Mouse (Mus musculus): Measurements from ENCODE around the gene Prkaca. TPM values are rescaled to one million over a fixed set of nuclear protein-coding genes. Genes with fewer than 3 reads are reported as not detected.

Gene Prkaca
- polyA plus RNA-seq, 1 experiment: 81.8 TPM

DNA sequence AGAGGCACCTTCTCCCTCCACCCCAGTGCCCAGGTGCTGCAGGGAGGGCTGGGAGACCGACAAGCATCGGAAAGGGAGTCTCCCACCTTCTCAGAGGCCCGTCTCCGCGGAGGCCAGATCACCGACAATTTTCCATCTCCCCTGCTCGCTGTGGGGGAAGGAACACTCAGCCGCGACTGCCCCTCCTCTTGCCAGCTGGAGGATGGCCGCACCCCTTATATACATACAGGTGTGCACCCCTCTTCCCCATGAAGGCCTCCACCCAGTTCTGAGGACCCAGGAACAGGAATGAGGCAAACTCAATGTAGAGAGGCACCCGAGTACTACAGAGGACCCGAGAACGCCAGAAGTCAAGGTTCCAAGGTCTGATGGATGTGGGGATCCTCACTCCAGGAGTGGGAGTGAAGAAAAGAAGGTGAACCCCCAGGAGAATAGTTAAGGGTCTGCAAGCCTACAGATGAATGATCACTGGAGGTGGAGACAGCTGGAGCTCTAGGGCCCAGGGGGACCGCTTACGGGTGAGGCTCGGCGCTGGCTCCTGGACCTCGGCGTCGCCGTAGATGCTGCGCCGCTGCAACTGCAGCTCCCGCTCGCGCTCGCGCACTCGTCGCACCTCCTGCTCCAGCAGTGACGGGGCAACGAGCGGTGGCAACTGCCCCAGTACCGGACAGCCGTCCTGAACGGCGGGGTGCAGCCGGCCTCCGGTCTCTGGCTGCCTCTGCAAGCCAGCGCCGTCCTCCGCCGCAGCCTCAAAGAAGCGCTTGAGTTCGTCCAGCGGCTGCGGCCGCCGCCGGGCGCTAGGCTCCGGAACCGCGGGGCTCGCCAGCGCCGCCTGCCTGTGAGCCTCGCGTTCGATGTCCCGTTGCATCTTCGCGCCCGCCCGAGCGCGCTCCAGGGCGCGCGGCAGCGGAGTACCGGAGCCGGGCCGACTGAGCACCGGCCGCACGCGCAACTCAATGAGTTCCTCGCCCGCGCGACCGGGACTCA is 38.1 kb downstream of the Prkaca start:
- Histone ChIP-seq H3K4me3 (ENCODE audit: insufficient read depth, low read length) (peak overlapping the region; percentile 55), H3K4me1 (ENCODE audit: control insufficient read depth, insufficient read depth, low read length) (peaks cover 9% of the 10 kb centered on the region), H3K27ac (ENCODE audit: insufficient read depth, low read depth, low read length) (no peak overlapping the region)
- TF ChIP-seq CTCF (IDR thresholded peaks at IDR 0.05; ENCODE audit: low read depth, low read length): no peak
- TF ChIP-seq POLR2A (IDR thresholded peaks at IDR 0.05; ENCODE audit: borderline replicate concordance, low read depth, low read length): no peak

DNA sequence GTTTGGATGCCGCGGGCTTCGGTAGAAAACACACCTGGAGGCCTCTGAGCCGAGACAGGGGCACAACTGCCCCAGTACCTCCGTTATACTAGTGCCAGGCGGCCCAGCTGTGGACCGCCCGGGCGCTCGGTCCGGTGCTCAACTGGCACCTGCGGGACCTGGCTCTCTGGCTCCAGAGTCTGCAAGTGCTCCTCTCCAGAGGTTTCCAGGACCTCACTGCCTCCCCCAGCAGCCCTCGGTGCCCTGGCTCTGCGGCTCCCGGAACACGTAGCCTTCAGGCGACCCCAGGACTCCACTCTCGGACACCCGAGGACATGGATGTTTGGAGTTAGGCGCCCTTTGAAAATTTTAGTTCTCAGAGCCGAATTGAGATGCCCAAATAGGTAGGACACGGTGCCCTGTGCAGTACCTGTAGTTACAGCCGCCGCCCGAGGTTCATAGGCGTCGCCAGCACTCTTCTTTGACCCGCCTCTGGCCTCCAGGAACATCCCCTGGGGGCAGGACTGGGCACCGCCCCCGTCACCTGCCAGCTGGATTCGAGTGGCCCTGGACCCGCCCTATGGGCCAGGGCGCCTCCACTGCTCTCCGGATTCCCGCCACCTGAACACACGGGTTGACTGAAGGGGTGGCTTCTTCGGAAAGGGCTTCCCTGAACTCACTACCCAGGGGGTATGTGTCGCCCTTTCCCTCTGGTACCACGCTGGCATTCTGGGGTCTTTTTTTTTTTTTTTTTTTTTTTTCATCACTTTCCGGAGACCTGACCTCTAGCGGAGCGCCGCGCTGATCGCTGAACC is 39.1 kb downstream of the Prkaca start, which contains the start of gene 2210011C24Rik:
Gene 2210011C24Rik (minus strand): TSS at position 467 of the 794 bp plus-strand sequence.
- Histone ChIP-seq H3K4me3 (ENCODE audit: insufficient read depth, low read length) (peak within 1 kb of the TSS; percentile 55), H3K27ac (ENCODE audit: insufficient read depth, low read depth, low read length) (no peak within 1 kb of the TSS)
- TF ChIP-seq CTCF (IDR thresholded peaks at IDR 0.05; ENCODE audit: low read depth, low read length): no peak
- TF ChIP-seq POLR2A (IDR thresholded peaks at IDR 0.05; ENCODE audit: borderline replicate concordance, low read depth, low read length): no peak

DNA sequence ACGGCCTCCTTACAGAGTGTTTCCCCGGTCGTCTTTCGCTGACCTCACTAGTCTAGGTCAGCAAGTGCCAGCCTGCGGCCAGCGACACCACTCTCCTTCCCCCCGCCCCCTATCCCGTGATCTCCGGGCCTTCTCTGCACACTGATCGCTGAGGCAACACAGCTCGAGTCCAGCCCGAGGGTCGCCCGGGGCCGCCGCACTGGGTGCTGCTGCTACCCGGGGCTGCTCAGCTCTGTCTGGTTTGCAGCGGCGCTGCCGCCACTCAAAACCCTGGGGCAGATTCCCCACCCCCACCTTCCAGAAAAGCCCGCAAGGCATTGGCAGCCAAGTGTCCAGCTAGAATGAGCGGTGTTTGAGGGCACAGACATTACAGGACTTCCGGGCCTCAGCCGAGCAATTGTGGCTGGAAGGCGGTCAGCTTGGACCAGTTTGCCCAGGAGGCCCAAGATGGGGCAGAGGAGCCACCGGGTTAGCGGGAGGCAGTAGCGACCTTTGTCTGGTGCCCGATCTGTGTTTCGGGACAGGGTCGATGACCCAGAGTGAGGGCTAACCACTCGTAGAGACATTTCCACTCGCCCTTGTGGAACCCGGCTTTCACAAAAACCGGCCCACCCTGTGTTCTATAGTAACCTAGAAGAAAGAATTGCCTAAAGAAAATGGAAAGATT is 39.8 kb downstream of the Prkaca start:
- Histone ChIP-seq H3K4me3 (ENCODE audit: insufficient read depth, low read length) (peak overlapping the region; percentile 55; the same call in 1 of the 2 replicates), H3K4me1 (ENCODE audit: control insufficient read depth, insufficient read depth, low read length) (peaks cover 7% of the 10 kb centered on the region), H3K27ac (ENCODE audit: insufficient read depth, low read depth, low read length) (no peak overlapping the region)
- TF ChIP-seq CTCF (IDR thresholded peaks at IDR 0.05; ENCODE audit: low read depth, low read length) (no peak), POLR2A (IDR thresholded peaks at IDR 0.05; ENCODE audit: borderline replicate concordance, low read depth, low read length) (no peak)

More for the DNA sequence above, 39.1 kb downstream of the Prkaca start, which contains the start of gene 2210011C24Rik:
- H3K4me1 ChIP-seq (ENCODE audit: control insufficient read depth, insufficient read depth, low read length): peaks cover 7% of the 10 kb centered on the region

DNA sequence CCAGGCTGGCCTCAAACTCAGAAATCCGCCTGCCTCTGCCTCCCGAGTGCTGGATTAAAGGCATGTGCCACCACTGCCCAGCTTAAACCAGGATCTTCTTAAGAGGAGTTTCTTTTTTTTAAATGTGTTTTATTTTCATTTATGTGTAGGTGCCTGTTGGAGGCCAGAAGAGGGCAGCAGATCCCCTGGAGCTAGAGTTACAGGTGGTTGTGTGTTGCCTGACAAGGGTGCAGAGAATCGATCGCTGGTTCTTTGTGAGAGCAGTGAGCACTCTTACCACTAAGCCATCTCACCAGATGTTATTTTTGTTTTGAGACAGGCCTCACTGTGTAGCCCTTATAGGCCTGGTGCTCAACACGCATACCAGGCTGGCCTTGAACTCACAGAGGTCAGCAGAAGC is 43.0 kb downstream of the Prkaca start:
- no peak overlapping the region for H3K4me3 ChIP-seq (ENCODE audit: insufficient read depth, low read length)
- H3K4me1 ChIP-seq (ENCODE audit: control insufficient read depth, insufficient read depth, low read length): peaks cover 7% of the 10 kb centered on the region
- TF ChIP-seq POLR2A (IDR thresholded peaks at IDR 0.05; ENCODE audit: borderline replicate concordance, low read depth, low read length) (no peak), CTCF (IDR thresholded peaks at IDR 0.05; ENCODE audit: low read depth, low read length) (no peak)
- no peak overlapping the region for H3K27ac ChIP-seq (ENCODE audit: insufficient read depth, low read depth, low read length)

DNA sequence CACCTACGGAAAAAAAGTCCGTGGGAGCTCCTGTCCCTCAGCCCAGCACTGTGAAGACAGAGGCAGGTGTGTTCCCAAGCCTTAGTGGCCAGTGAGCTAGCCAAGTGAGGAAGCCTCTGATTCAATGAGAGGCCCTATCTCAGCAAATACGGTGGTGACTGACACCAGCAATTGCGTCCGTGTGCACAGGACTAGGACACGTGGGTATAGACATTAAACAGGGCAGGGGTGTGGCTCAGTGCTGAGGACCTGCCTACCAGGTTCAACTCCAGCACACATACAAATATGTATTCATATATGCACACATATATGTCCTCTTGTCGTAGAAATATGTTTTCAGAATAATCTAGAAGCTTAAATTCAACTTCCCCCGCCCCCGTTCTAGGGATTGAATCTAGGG is 46.9 kb downstream of the Prkaca start:
- TF ChIP-seq POLR2A (IDR thresholded peaks at IDR 0.05; ENCODE audit: borderline replicate concordance, low read depth, low read length): no peak
- no peak for TF ChIP-seq CTCF (IDR thresholded peaks at IDR 0.05; ENCODE audit: low read depth, low read length)
- Histone ChIP-seq H3K4me3 (ENCODE audit: insufficient read depth, low read length) (no peak overlapping the region), H3K4me1 (ENCODE audit: control insufficient read depth, insufficient read depth, low read length) (peaks cover 4% of the 10 kb centered on the region; the same call in 1 of the 2 replicates), H3K27ac (ENCODE audit: insufficient read depth, low read depth, low read length) (no peak overlapping the region)

DNA sequence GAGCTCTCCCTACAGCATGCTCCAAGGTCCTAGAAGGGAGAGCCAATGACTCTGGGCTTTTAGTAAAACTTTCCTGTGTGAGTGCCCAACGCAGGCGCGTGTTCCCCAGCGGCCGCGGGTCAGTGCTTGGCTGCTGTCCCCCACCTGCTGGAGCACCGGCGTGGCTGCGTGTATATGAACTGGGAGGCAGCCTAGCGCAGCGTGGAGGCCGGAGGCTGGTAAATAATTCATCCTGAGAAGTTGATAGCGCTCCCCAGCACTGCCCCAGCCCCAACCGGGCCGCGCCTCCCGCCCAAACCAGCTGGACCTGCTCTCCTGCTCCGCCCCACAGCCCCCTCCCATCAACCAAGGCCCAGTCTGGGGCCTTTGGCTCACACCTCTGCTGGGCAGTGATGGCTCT is 48.3 kb downstream of the Prkaca start, which contains the start of gene Palm3:
Gene Palm3 (plus strand): TSS at position 376 of the 400 bp plus-strand sequence.
- Histone ChIP-seq H3K4me1 (ENCODE audit: control insufficient read depth, insufficient read depth, low read length) (peaks cover 4% of the 10 kb centered on the region; the same call in 1 of the 2 replicates), H3K4me3 (ENCODE audit: insufficient read depth, low read length) (no peak within 1 kb of the TSS)

DNA sequence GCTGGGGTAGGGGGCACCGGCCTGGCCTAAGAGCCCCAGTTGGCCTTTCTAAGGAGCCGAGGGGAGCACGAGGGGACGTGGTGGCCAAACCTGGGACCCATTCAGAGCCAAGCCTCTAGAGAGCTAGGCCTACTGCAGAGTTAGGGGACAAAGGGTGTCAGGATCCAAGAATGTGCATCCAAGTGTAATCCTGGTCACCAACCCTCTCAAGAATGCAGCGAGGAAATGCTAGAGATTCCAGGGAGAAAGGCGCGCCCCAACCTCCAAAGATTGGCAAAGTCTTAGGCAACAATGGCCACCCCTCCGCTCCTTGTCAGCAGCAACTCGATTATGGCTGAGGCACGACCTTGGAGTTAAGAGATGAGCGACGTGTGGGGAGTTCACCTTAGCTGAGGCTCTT is 48.8 kb downstream of the Prkaca start:
- H3K4me1 ChIP-seq (ENCODE audit: control insufficient read depth, insufficient read depth, low read length): peaks cover 4% of the 10 kb centered on the region; the same call in 1 of the 2 replicates
- H3K4me3 ChIP-seq (ENCODE audit: insufficient read depth, low read length): no peak overlapping the region
- H3K27ac ChIP-seq (ENCODE audit: insufficient read depth, low read depth, low read length): no peak overlapping the region
- TF ChIP-seq CTCF (IDR thresholded peaks at IDR 0.05; ENCODE audit: low read depth, low read length) (no peak), POLR2A (IDR thresholded peaks at IDR 0.05; ENCODE audit: borderline replicate concordance, low read depth, low read length) (no peak)

More for the DNA sequence above, 48.3 kb downstream of the Prkaca start, which contains the start of gene Palm3:
- no peak for TF ChIP-seq POLR2A (IDR thresholded peaks at IDR 0.05; ENCODE audit: borderline replicate concordance, low read depth, low read length)
- no peak for TF ChIP-seq CTCF (IDR thresholded peaks at IDR 0.05; ENCODE audit: low read depth, low read length)
- H3K27ac ChIP-seq (ENCODE audit: insufficient read depth, low read depth, low read length): no peak within 1 kb of the TSS

DNA sequence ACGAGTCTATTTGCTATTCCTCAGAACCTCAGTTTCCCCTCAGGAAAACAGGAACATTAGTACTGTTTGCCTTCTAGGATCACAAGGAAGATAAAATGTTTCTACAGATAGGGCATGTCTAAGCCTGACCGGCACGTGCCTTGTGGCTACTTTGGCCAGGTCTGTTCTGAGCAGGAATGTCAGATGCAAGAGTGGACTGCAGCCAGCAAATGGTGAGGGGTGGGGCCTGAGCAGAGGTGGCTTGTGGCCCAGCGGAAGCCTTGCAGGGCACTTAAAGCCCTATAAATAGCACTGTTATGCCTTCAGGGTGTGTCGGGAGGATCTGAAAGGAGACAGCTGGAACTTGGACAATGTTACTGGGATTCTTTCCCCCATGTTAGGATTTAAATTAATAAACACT is 50.3 kb downstream of the Prkaca start:
- Histone ChIP-seq H3K27ac (ENCODE audit: insufficient read depth, low read depth, low read length) (no peak overlapping the region), H3K4me3 (ENCODE audit: insufficient read depth, low read length) (no peak overlapping the region), H3K4me1 (ENCODE audit: control insufficient read depth, insufficient read depth, low read length) (peaks cover 4% of the 10 kb centered on the region; the same call in 1 of the 2 replicates)
- TF ChIP-seq CTCF (IDR thresholded peaks at IDR 0.05; ENCODE audit: low read depth, low read length): no peak
- TF ChIP-seq POLR2A (IDR thresholded peaks at IDR 0.05; ENCODE audit: borderline replicate concordance, low read depth, low read length): no peak

DNA sequence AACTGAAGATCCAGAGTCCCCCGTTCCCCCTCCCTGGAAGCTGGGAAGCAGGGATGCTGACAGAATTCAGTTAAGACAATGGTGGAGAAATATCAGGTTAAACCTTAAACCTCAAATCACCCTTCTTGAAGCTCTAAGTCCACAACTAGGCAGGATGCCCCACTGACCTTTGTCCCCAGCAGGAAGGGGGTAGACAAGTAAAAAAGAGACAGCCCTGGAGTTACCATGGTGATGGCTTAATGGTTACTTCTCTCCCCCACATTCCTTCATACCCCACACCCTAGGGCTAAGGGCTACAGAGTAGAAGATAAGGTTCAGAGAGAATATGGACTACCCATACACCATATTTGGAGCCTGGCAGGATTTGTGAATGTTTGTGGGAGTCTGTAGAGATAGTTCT is 50.8 kb downstream of the Prkaca start:
- TF ChIP-seq CTCF (IDR thresholded peaks at IDR 0.05; ENCODE audit: low read depth, low read length) (no peak), POLR2A (IDR thresholded peaks at IDR 0.05; ENCODE audit: borderline replicate concordance, low read depth, low read length) (no peak)
- Histone ChIP-seq H3K27ac (ENCODE audit: insufficient read depth, low read depth, low read length) (no peak overlapping the region), H3K4me1 (ENCODE audit: control insufficient read depth, insufficient read depth, low read length) (peaks cover 4% of the 10 kb centered on the region; the same call in 1 of the 2 replicates), H3K4me3 (ENCODE audit: insufficient read depth, low read length) (no peak overlapping the region)

All from bone marrow macrophage, adult 2 months (primary cell).